Mouse (Mus musculus) embryonic fibroblast, embryonic 13.5 days (primary cell): ENCODE measurements around the gene Podn. TPM values are rescaled to one million over a fixed set of nuclear protein-coding genes. Genes with fewer than 3 reads are reported as not detected.

ENCODE experiments used
- H3K27ac ChIP-seq: 2 replicates; pipeline ENCODE4 v1.5.1; 2012; ENCODE audit warnings: low read length, control low read depth, inconsistent platforms; ENCODE audit not compliant: insufficient read depth
- H3K4me1 ChIP-seq: 2 replicates; pipeline ENCODE4 v1.6.1; 2011; ENCODE audit warnings: low read length; ENCODE audit not compliant: control insufficient read depth, insufficient read depth
- H3K4me3 ChIP-seq: 2 replicates; pipeline ENCODE4 v1.5.1; 2011; ENCODE audit warnings: mild to moderate bottlenecking, control low read depth, low read length; ENCODE audit not compliant: insufficient read depth
- CTCF ChIP-seq: IDR thresholded peaks from 2 replicates; pipeline ENCODE4 v1.5.1; 2011; ENCODE audit warnings: mild to moderate bottlenecking, control low read depth, low read length, moderate library complexity, borderline replicate concordance; ENCODE audit not compliant: insufficient read depth
- POLR2A ChIP-seq: IDR thresholded peaks from 2 replicates; pipeline ENCODE4 v1.6.1; 2011; ENCODE audit warnings: low read depth, mild to moderate bottlenecking, control low read depth, low read length, moderate library complexity
- polyA plus RNA-seq: library from polyadenylated mRNA; stranded (reverse); fragments of >200 nt; gene quantifications from 2 replicates; pipeline ENCODE4 v1.2.4, GENCODE M21; 2011; ENCODE audit warnings: low read depth; ENCODE audit not compliant: missing spikeins, insufficient read length

Podn gene
- polyA plus RNA-seq, 1 experiment = 134 TPM

- Histone ChIP-seq H3K27ac (no peak overlapping the region), H3K4me1 (no peaks in the 10 kb centered on the region), H3K4me3 (no peak overlapping the region)
- TF ChIP-seq POLR2A = no peak
- no peak for TF ChIP-seq CTCF
These were observed 44.5 kb downstream of the Podn start for GRCm38 (mm10) chr4:108051687-108052274.

- Histone ChIP-seq H3K4me3 (no peak overlapping the region), H3K27ac (no peak overlapping the region), H3K4me1 (no peaks in the 10 kb centered on the region)
- TF ChIP-seq POLR2A = no peak
- TF ChIP-seq CTCF = no peak
These were observed 50.1 kb downstream of the Podn start for GRCm38 (mm10) chr4:108046136-108046535.

GRCm38 (mm10) chr4:108045136-108046107, 50.8 kb downstream of the Podn start:
- no peak overlapping the region for H3K4me3 ChIP-seq
- no peak overlapping the region for H3K27ac ChIP-seq
- H3K4me1 ChIP-seq = no peaks in the 10 kb centered on the region
- TF ChIP-seq CTCF (no peak), POLR2A (no peak)

GRCm38 (mm10) chr4:108037027-108037426, 59.2 kb downstream of the Podn start:
- Histone ChIP-seq H3K27ac (no peak overlapping the region), H3K4me1 (peaks cover 13% of the 10 kb centered on the region), H3K4me3 (no peak overlapping the region)
- no peak for TF ChIP-seq POLR2A
- no peak for TF ChIP-seq CTCF

GRCm38 (mm10) chr4:108033041-108033764, 63.0 kb downstream of the Podn start:
- Histone ChIP-seq H3K27ac (peak overlapping the region; percentile 90), H3K4me1 (peaks cover 13% of the 10 kb centered on the region), H3K4me3 (no peak overlapping the region)
- TF ChIP-seq CTCF (no peak), POLR2A (0 out of 2 replicates have a peak, but pooled peaks have one; percentile 16)

- no peak for TF ChIP-seq CTCF
- no peak; the same call in 1 of the 2 replicates for TF ChIP-seq POLR2A
- Histone ChIP-seq H3K4me3 (peak overlapping the region; percentile 50), H3K4me1 (peaks cover 13% of the 10 kb centered on the region), H3K27ac (peak overlapping the region; percentile 90)
These were observed 63.8 kb downstream of the Podn start for GRCm38 (mm10) chr4:108032352-108032849.

DNA sequence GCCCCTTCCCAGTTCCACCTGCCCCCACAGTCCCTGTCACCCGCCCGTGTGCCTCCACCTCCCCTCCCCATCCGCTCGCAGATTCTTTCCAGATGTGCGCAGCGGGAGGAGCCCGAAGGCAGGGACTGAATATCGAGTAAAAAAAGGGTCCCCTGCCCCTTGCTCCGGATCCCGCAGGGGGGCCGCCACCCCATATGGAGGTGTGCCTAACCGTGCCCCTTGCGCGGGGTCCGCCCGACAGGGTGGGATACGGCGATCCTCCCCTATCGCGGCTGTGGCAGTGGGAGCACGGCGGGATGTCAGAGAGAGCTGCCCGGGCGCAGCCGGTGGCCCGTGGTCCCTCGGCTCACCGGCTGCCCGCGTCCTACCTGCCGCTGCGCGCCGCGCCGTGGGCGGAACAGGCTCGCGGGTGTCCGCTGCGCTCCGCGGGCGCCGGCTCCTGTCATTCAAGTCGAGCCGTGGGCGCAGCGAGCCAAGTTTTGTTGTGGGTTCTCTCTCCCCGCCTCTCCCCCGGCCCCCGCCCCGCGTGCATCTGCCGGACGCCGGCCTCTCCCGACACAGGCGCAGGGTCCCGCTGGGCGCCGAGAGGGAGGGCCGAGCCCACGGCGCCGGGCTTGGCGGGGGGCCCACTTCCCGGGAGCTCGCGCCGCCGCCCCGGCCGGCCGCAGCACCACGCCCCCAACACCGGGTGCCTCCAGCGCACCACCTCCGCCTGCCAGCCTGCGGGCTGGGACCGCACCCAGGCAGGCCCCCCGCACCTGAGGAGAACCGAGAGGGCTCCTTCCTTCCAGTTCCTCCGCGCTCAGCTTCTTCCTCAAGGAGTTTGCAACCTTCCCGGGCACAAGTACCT, 64.5 kb downstream of the Podn start:
- no peak for TF ChIP-seq CTCF
- 0 out of 2 replicates have a peak, but pooled peaks have one; percentile 26 for TF ChIP-seq POLR2A
- Histone ChIP-seq H3K27ac (peak overlapping the region; percentile 90), H3K4me3 (peak overlapping the region; percentile 50), H3K4me1 (peaks cover 13% of the 10 kb centered on the region)

- peaks cover 13% of the 10 kb centered on the region for H3K4me1 ChIP-seq
- TF ChIP-seq CTCF (no peak), POLR2A (no peak)
- no peak overlapping the region for H3K27ac ChIP-seq
- peak overlapping the region; percentile 50 for H3K4me3 ChIP-seq
These were observed 65.2 kb downstream of the Podn start for GRCm38 (mm10) chr4:108030888-108031501.

DNA sequence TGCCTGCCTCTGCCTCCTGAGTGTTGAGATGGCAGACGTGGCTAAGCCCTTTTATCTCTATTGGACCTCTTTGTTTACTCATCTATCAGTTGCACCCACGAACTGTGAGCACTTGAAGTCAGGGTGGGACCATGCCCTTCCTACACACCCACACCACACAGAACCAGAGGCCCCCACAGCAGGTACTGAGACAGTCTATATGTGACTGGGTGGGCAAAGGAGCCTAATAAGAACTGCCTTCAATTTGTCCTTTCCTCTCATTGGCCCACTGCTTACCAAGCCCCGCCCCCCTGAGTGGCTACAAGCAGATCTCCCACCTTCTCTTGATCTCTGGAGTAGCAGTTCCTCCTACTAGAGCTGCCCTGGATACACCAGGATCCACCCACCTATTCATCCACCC, 70.1 kb downstream of the Podn start:
- no peak overlapping the region for H3K27ac ChIP-seq
- TF ChIP-seq CTCF (no peak), POLR2A (no peak)
- H3K4me1 ChIP-seq = no peaks in the 10 kb centered on the region; the same call in 1 of the 2 replicates
- H3K4me3 ChIP-seq = no peak overlapping the region
